Mouse (Mus musculus) forebrain, embryonic 15.5 days (tissue): ENCODE results near the gene Pde6d. TPM values are rescaled to one million over a fixed set of nuclear protein-coding genes. Genes with fewer than 3 reads are reported as not detected.
A peak's percentile ranks its signal among the peaks of the same experiment; 100 is the strongest.

Experiments used
- ATAC-seq: fragments of 200-750 bp; cut with Nextera tagmentation; replicated peaks from 2 replicates; pipeline ENCODE4 v1.8.0; 2017; ENCODE audit warnings: mild to moderate bottlenecking, moderate TSS enrichment, moderate library complexity
- H3K27ac ChIP-seq: fragments of 300-500 bp; sonication (generic); replicated peaks from 2 replicates; pipeline ENCODE4 v1.5.1; 2015; ENCODE audit warnings: mild to moderate bottlenecking, inconsistent platforms
- H3K27me3 ChIP-seq: fragments of 300-500 bp; sonication (generic); 2 replicates; pipeline ENCODE4 v1.6.1; 2015; ENCODE audit warnings: inconsistent platforms
- H3K36me3 ChIP-seq: fragments of 300-500 bp; sonication (generic); 2 replicates; pipeline ENCODE4 v1.6.1; 2015; ENCODE audit warnings: mild to moderate bottlenecking, inconsistent platforms
- H3K4me1 ChIP-seq: fragments of 300-500 bp; sonication (generic); 2 replicates; pipeline ENCODE4 v1.6.1; 2015; ENCODE audit warnings: inconsistent platforms
- H3K4me2 ChIP-seq: fragments of 300-500 bp; sonication (generic); replicated peaks from 2 replicates; pipeline ENCODE4 v1.6.1; 2015; ENCODE audit warnings: mild to moderate bottlenecking, inconsistent platforms
- H3K4me3 ChIP-seq: fragments of 300-500 bp; sonication (generic); 2 replicates; pipeline ENCODE4 v1.5.1; 2015; ENCODE audit warnings: mild to moderate bottlenecking, inconsistent platforms
- H3K9ac ChIP-seq: fragments of 300-500 bp; sonication (generic); replicated peaks from 2 replicates; pipeline ENCODE4 v1.6.1; 2015; ENCODE audit warnings: mild to moderate bottlenecking, inconsistent platforms
- H3K9me3 ChIP-seq: fragments of 300-500 bp; sonication (generic); 2 replicates; pipeline ENCODE4 v1.6.1; 2016; ENCODE audit warnings: inconsistent platforms
- WGBS: fragments of 180-500 bp; shearing (Covaris S2); methylation state at CpG from one replicate; pipeline ENCODE4 v1.1.7; 2015; ENCODE audit warnings: mixed read lengths; 5-methylcytosine and 5-hydroxymethylcytosine counted together
- polyA plus RNA-seq: library from polyadenylated mRNA; unstranded; fragments of >200 nt; fragmentation: Nextera tagmentation; extraction: Ambion mirVana; gene quantifications from 2 replicates; pipeline ENCODE4 v1.2.1, GENCODE M21; 2015

Gene Pde6d
- 99.0 and 103 TPM in 2 replicates for polyA plus RNA-seq

- peak within 1 kb of the TSS; percentile 89 for H3K9ac ChIP-seq
- H3K4me1 ChIP-seq: peaks cover 25% of the 10 kb centered on the region
- peak within 1 kb of the TSS; percentile 75 for H3K4me2 ChIP-seq
- no peaks in the 10 kb centered on the region; the same call in 1 of the 2 replicates for H3K36me3 ChIP-seq
- no peaks in the 10 kb centered on the region for H3K9me3 ChIP-seq
- H3K4me3 ChIP-seq: peak within 1 kb of the TSS; percentile 83
- H3K27ac ChIP-seq: peak within 1 kb of the TSS; percentile 73
- H3K27me3 ChIP-seq: no peaks in the 10 kb centered on the region
- peak; percentile 99 for ATAC-seq
- under 1% methylated on average over 26 of the region's 26 CpGs for WGBS
Observed at GRCm38 (mm10) chr1:86582451-86583096, at the start of gene Pde6d, which contains the start of gene Cops7b. Pde6d (minus strand) TSS chr1:86582629. Cops7b (plus strand) TSS chr1:86582904.

- 88% methylated on average over 4 of the region's 4 CpGs for WGBS
- no peaks in the 10 kb centered on the region for H3K9me3 ChIP-seq
- peaks cover 6% of the 10 kb centered on the region for H3K4me1 ChIP-seq
- no peak overlapping the region for H3K4me2 ChIP-seq
- no peaks in the 10 kb centered on the region for H3K27me3 ChIP-seq
- H3K27ac ChIP-seq: no peak overlapping the region
- no peak for ATAC-seq
- no peak overlapping the region for H3K9ac ChIP-seq
- H3K36me3 ChIP-seq: no peaks in the 10 kb centered on the region
- H3K4me3 ChIP-seq: no peak overlapping the region
Observed at GRCm38 (mm10) chr1:86630527-86630926, 48.1 kb upstream of the Pde6d start.

GRCm38 (mm10) chr1:86629936-86630335 lies 47.5 kb upstream of the Pde6d start:
- no peak overlapping the region for H3K27ac ChIP-seq
- no peaks in the 10 kb centered on the region for H3K36me3 ChIP-seq
- no peak overlapping the region for H3K9ac ChIP-seq
- no peaks in the 10 kb centered on the region for H3K27me3 ChIP-seq
- no peaks in the 10 kb centered on the region for H3K9me3 ChIP-seq
- WGBS: 40% methylated on average over 4 of the region's 4 CpGs
- no peak for ATAC-seq
- no peak overlapping the region for H3K4me3 ChIP-seq
- peaks cover 6% of the 10 kb centered on the region for H3K4me1 ChIP-seq
- H3K4me2 ChIP-seq: no peak overlapping the region

DNA sequence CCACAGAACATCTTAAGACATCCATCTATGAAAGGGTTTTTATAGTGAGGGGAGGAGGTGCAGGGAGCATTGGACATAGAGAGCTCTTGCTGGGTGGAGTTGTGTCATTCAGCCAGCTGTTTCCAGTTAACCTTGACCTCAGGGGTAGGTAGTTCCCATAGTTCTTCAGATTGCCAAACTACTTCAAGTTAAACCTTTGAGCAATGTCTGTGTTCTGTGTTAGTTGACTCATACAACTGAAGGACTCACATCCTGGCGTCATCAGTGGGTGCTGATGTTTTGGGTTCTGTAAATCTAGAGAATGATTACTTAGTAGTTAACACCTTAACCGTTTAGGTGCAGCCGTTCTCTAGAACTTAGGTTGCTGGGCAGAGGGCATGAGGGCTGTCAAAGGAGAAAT lies 45.8 kb upstream of the Pde6d start:
- no peaks in the 10 kb centered on the region for H3K27me3 ChIP-seq
- no peak for ATAC-seq
- 89% methylated on average over 3 of the region's 3 CpGs for WGBS

DNA sequence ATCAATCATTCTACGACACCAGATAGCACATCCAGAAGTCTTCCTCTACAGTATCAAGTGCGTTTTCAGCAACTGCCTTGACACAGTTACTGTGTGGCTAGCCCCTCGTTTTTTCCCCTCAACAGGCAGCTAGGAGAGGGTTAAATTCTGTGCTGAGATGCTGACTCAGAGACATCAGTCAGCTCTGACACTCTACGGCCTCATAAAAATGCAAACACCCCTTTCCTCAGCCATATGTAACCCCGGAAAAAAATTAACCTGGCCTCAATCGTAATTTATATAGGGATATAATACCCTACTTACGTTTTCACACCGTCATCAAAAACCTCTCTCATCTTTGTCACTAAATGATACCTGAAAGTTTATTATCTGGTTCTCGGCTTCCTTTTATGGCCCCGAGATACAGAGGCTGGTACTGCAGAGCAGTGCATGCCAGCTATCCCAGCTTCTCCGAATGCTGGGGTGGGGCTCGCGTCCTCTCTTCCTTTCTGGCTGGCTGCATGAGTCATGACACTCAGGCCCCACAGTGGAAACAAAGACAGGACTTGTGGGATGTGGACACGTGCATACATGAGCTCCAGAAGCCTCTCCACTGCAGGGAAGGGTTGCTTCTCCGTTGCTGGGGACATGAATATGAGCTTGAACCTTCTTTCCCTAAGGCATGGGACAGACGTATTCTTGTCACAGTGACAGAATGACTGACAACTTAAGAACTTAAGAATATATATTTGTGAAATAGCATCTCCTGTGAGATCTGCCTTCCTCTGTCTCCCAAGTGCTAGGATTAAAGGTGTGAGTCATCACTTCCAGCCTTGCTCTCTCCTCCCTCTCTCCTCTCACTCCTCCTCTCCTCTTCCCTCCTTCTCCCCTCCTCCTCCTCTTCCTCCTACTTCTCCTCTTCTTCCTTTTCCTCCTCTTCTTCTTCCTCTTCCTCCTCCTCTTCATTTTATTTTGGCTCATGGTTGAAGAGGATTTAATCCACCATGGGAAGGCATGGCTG lies 40.9 kb upstream of the Pde6d start:
- Histone ChIP-seq H3K36me3 (no peaks in the 10 kb centered on the region), H3K4me1 (no peaks in the 10 kb centered on the region), H3K27ac (no peak overlapping the region), H3K27me3 (no peaks in the 10 kb centered on the region), H3K4me2 (no peak overlapping the region), H3K9me3 (no peaks in the 10 kb centered on the region), H3K9ac (no peak overlapping the region), H3K4me3 (no peak overlapping the region)
- ATAC-seq: no peak
- 79% methylated on average over 16 of the region's 16 CpGs for WGBS

More for the DNA sequence above, 45.8 kb upstream of the Pde6d start:
- H3K27ac ChIP-seq: no peak overlapping the region
- no peak overlapping the region for H3K9ac ChIP-seq
- H3K4me2 ChIP-seq: no peak overlapping the region
- H3K4me3 ChIP-seq: no peak overlapping the region
- H3K4me1 ChIP-seq: no peaks in the 10 kb centered on the region
- H3K36me3 ChIP-seq: no peaks in the 10 kb centered on the region
- no peaks in the 10 kb centered on the region for H3K9me3 ChIP-seq

DNA sequence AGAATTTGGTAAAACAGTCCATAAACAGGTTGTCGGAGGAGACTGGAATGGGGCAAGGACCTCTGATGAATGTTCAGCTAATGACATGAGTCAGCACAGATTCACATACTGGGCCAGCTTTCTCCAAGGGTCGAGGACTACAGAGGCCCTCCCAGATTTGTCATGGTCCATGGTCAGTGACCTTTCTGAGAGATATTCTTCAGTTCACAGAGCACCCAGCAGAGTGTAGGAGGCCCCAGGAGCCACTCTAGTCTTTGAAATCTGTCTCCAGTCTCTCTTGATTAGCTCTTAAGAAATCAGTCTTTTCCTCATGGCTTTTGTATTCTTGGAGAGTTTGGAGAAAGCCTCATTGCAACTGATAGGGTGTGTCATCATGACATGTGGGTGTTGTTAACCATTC lies 39.9 kb upstream of the Pde6d start:
- Histone ChIP-seq H3K27me3 (no peaks in the 10 kb centered on the region), H3K9ac (no peak overlapping the region), H3K9me3 (no peaks in the 10 kb centered on the region), H3K36me3 (no peaks in the 10 kb centered on the region), H3K4me2 (no peak overlapping the region), H3K4me1 (no peaks in the 10 kb centered on the region), H3K4me3 (no peak overlapping the region), H3K27ac (no peak overlapping the region)
- ATAC-seq: no peak
- 86% methylated on average over 2 of the region's 2 CpGs for WGBS

GRCm38 (mm10) chr1:86618454-86619125 lies 36.2 kb upstream of the Pde6d start:
- Histone ChIP-seq H3K27me3 (no peaks in the 10 kb centered on the region), H3K4me2 (no peak overlapping the region), H3K4me3 (no peak overlapping the region), H3K9ac (no peak overlapping the region), H3K4me1 (no peaks in the 10 kb centered on the region), H3K36me3 (no peaks in the 10 kb centered on the region), H3K9me3 (no peaks in the 10 kb centered on the region), H3K27ac (no peak overlapping the region)
- ATAC-seq: 0 out of 2 replicates have a peak, but pooled peaks have one; percentile 63
- 59% methylated on average over 10 of the region's 10 CpGs for WGBS

- ATAC-seq: no peak
- Histone ChIP-seq H3K4me2 (no peak overlapping the region), H3K9ac (no peak overlapping the region), H3K4me1 (no peaks in the 10 kb centered on the region), H3K27me3 (no peaks in the 10 kb centered on the region), H3K4me3 (no peak overlapping the region), H3K9me3 (no peaks in the 10 kb centered on the region), H3K27ac (no peak overlapping the region), H3K36me3 (no peaks in the 10 kb centered on the region)
Observed at GRCm38 (mm10) chr1:86614269-86614668, 31.8 kb upstream of the Pde6d start.

GRCm38 (mm10) chr1:86612081-86612480 lies 29.7 kb upstream of the Pde6d start:
- WGBS: 58% methylated on average over 1 of the region's 1 CpGs
- ATAC-seq: no peak

GRCm38 (mm10) chr1:86610954-86611353 lies 28.5 kb upstream of the Pde6d start:
- Histone ChIP-seq H3K4me2 (no peak overlapping the region), H3K36me3 (peaks cover 16% of the 10 kb centered on the region), H3K4me1 (no peaks in the 10 kb centered on the region), H3K27me3 (no peaks in the 10 kb centered on the region), H3K27ac (no peak overlapping the region), H3K9me3 (no peaks in the 10 kb centered on the region), H3K9ac (no peak overlapping the region), H3K4me3 (no peak overlapping the region)
- ATAC-seq: no peak
- WGBS: 88% methylated on average over 1 of the region's 1 CpGs

More at GRCm38 (mm10) chr1:86612081-86612480, 29.7 kb upstream of the Pde6d start:
- no peak overlapping the region for H3K9ac ChIP-seq
- H3K27ac ChIP-seq: no peak overlapping the region
- no peaks in the 10 kb centered on the region for H3K9me3 ChIP-seq
- no peak overlapping the region for H3K4me2 ChIP-seq
- peaks cover 11% of the 10 kb centered on the region for H3K36me3 ChIP-seq
- no peaks in the 10 kb centered on the region for H3K4me1 ChIP-seq
- no peaks in the 10 kb centered on the region for H3K27me3 ChIP-seq
- no peak overlapping the region for H3K4me3 ChIP-seq

DNA sequence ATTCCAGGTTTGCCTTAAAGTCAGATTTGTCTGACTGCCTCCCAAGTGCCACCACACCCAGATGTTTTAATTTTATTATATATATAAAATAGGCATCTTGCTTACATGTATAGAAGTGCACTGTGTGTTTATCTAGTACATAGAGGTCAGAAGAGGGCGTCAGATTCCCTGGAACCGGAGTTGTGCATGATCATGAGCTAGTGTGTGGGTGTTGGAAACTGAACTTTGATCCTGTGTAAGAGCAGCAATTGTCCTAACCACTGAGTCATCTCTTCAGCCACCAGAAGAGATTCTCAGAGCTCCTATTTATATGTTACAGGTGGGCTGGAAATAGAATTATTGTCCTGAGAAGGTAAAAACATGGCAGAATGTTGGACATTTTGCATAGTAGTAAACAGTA lies 17.7 kb upstream of the Pde6d start:
- Histone ChIP-seq H3K4me3 (no peak overlapping the region), H3K9ac (no peak overlapping the region), H3K9me3 (no peaks in the 10 kb centered on the region), H3K4me2 (no peak overlapping the region), H3K36me3 (peaks cover 59% of the 10 kb centered on the region), H3K27me3 (no peaks in the 10 kb centered on the region), H3K4me1 (no peaks in the 10 kb centered on the region), H3K27ac (no peak overlapping the region)
- ATAC-seq: no peak
- WGBS: 86% methylated on average over 2 of the region's 2 CpGs

DNA sequence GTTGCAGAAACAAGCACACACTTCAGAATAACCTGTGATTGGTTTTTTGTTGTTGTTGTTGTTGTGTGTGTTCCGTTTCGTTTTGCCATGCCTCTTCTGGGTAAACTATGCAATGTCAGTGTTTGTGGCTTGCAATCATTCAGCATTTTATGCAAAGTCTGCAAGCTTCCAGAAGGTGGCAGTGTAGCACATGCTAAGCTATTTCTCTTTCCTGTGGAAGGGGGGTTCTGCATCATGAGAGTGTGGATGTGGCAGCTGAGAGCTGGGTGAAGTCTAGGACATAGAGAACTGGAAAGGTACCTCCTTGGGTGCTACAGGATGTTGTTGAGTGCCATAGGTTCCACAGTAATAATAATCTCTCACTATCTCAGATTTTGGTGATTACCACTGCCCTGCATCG lies 16.1 kb upstream of the Pde6d start:
- H3K27ac ChIP-seq: no peak overlapping the region
- no peak overlapping the region for H3K4me2 ChIP-seq
- H3K4me3 ChIP-seq: no peak overlapping the region
- no peaks in the 10 kb centered on the region for H3K9me3 ChIP-seq
- no peaks in the 10 kb centered on the region for H3K27me3 ChIP-seq
- 0 out of 2 replicates have a peak, but pooled peaks have one; percentile 8 for ATAC-seq
- H3K36me3 ChIP-seq: peaks cover 56% of the 10 kb centered on the region
- no peak overlapping the region for H3K9ac ChIP-seq
- H3K4me1 ChIP-seq: no peaks in the 10 kb centered on the region
- 65% methylated on average over 3 of the region's 3 CpGs for WGBS
